Mouse (Mus musculus): ENCODE data around the gene Gm4869. TPM values are rescaled to one million over a fixed set of nuclear protein-coding genes. Genes with fewer than 3 reads are reported as not detected.

Gm4869 gene
- not detected for polyA plus RNA-seq (2017; shearing (Covaris generic))

GRCm38 (mm10) chr5:140445345-140445744, at the start of gene Gm4869:
Gm4869 (plus strand) TSS chr5:140445645.

GRCm38 (mm10) chr5:140418489-140419441, 26.7 kb upstream of the Gm4869 start, which contains the start of gene Eif3b:
Eif3b (plus strand) TSS chr5:140419328.

GRCm38 (mm10) chr5:140505208-140505780, 59.8 kb downstream of the Gm4869 start, which contains the start of gene Chst12:
Chst12 (plus strand) TSS chr5:140505550.

Other genes starting within 250 kb of the Gm4869 start
- 30.5 TPM for gene Mad1l1, start 124.1 kb upstream of the Gm4869 start, polyA plus RNA-seq (2017; shearing (Covaris generic))
- 27.0 TPM for gene Nudt1, start 124.0 kb upstream of the Gm4869 start, polyA plus RNA-seq (2017; shearing (Covaris generic))
- 19.8 TPM for gene Mrm2, start 113.7 kb upstream of the Gm4869 start, polyA plus RNA-seq (2017; shearing (Covaris generic))
- gene Snx8, start 56.4 kb upstream of the Gm4869 start, polyA plus RNA-seq (2017; shearing (Covaris generic)): 2.5 TPM
- gene Eif3b, start 26.3 kb upstream of the Gm4869 start, polyA plus RNA-seq (2017; shearing (Covaris generic)): 32.4 TPM
- gene Chst12, start 59.9 kb downstream of the Gm4869 start, polyA plus RNA-seq (2017; shearing (Covaris generic)): 43.3 TPM
- 4.2 TPM for gene Grifin, start 119.4 kb downstream of the Gm4869 start, polyA plus RNA-seq (2017; shearing (Covaris generic))
- gene Lfng, start 161.7 kb downstream of the Gm4869 start, polyA plus RNA-seq (2017; shearing (Covaris generic)): 72.0 TPM
- 4.5 TPM for gene Ttyh3, start 203.4 kb downstream of the Gm4869 start, polyA plus RNA-seq (2017; shearing (Covaris generic))

Measured in CD4-positive, CD25-positive, alpha-beta regulatory T cell, adult 9 weeks (primary cell).